Mouse (Mus musculus) CH12.LX (cell line): Measurements from ENCODE around the gene Mesd. TPM values are rescaled to one million over a fixed set of nuclear protein-coding genes. Genes with fewer than 3 reads are reported as not detected.
A peak's percentile ranks its signal among the peaks of the same experiment; 100 is the strongest.

Experiments used
- DNase-seq: peaks from one replicate; pipeline ENCODE4 v3.0.0-alpha.2; 2013; ENCODE audit errors: extremely low read depth
- H3K27ac ChIP-seq: 2 replicates; pipeline ENCODE4 v1.5.1; 2012; ENCODE audit warnings: low read depth, mild to moderate bottlenecking, control low read depth, moderate library complexity; ENCODE audit not compliant: insufficient read depth
- H3K27me3 ChIP-seq: replicated peaks from 2 replicates; pipeline ENCODE3; 2012; ENCODE audit warnings: inconsistent platforms
- H3K36me3 ChIP-seq, 2 experiments: replicated peaks in 1 of 2; 2 replicates each; pipeline versions ENCODE3 to v1.6.1; 2012; ENCODE audit warnings: inconsistent platforms in 1 of 2, low read length in 1 of 2, mild to moderate bottlenecking in 1 of 2, mixed read lengths in 1 of 2, moderate library complexity in 1 of 2; ENCODE audit not compliant: control insufficient read depth in 1 of 2, insufficient read depth in 1 of 2
- H3K4me1 ChIP-seq, 2 experiments: 2 replicates each; pipeline ENCODE4 v1.6.1; 2012; ENCODE audit warnings: inconsistent platforms in 1 of 2, moderate library complexity in 1 of 2; ENCODE audit not compliant: insufficient read depth in 2 of 2, control insufficient read depth in 1 of 2
- H3K4me2 ChIP-seq: 2 replicates; pipeline ENCODE4 v1.6.1; 2012; ENCODE audit warnings: low read depth, mild to moderate bottlenecking, control low read depth; ENCODE audit not compliant: poor library complexity, insufficient read depth, severe bottlenecking
- H3K4me3 ChIP-seq, 3 experiments: fragments of 150-350 bp in 1 of 3; sonication (generic) in 1 of 3; replicated peaks in 1 of 3; 2 replicates each; pipeline versions ENCODE3 to v1.5.1; 2011 to 2012; ENCODE audit warnings: low read depth in 2 of 3, low read length in 2 of 3, mild to moderate bottlenecking in 2 of 3, moderate library complexity in 2 of 3, control low read depth in 1 of 3, improper control_type of control experiment in 1 of 3, inconsistent platforms in 1 of 3, mixed read lengths in 1 of 3; ENCODE audit not compliant: poor library complexity in 1 of 3
- H3K79me2 ChIP-seq: replicated peaks from 2 replicates; pipeline ENCODE4 v1.6.1; 2012; ENCODE audit warnings: mild to moderate bottlenecking, moderate library complexity; ENCODE audit not compliant: control insufficient read depth, poor library complexity, insufficient read depth, severe bottlenecking; ENCODE audit errors: extremely low read depth
- H3K9ac ChIP-seq: 2 replicates; pipeline ENCODE4 v1.6.1; 2012; ENCODE audit warnings: low read depth, mild to moderate bottlenecking, control low read depth, moderate library complexity; ENCODE audit not compliant: insufficient read depth
- H3K9me3 ChIP-seq: replicated peaks from 2 replicates; pipeline ENCODE3; 2012; ENCODE audit warnings: low read length, inconsistent platforms, mixed read lengths
- BHLHE40 ChIP-seq: IDR thresholded peaks from 2 replicates; pipeline ENCODE4 v1.6.1; 2011; ENCODE audit warnings: mild to moderate bottlenecking, low read depth, low read length, improper control_type of control experiment
- CHD1 ChIP-seq: IDR thresholded peaks from 2 replicates; pipeline ENCODE4 v1.6.1; 2012; ENCODE audit warnings: low read depth, low read length, improper control_type of control experiment, inconsistent platforms
- CHD2 ChIP-seq: IDR thresholded peaks from 2 replicates; pipeline ENCODE4 v1.6.1; 2011; ENCODE audit warnings: low read length, improper control_type of control experiment
- CTCF ChIP-seq, 2 experiments: IDR thresholded peaks in 1 of 2; conservative IDR thresholded peaks in 1 of 2; 2 replicates each; pipeline ENCODE4 v1.5.1; 2011 to 2012; ENCODE audit warnings: low read depth in 2 of 2, low read length in 2 of 2, improper control_type of control experiment in 1 of 2, inconsistent platforms in 1 of 2, mild to moderate bottlenecking in 1 of 2, moderate library complexity in 1 of 2
- EP300 ChIP-seq: IDR thresholded peaks from 2 replicates; pipeline ENCODE4 v1.6.1; 2011; ENCODE audit warnings: low read length, improper control_type of control experiment
- ETS1 ChIP-seq: conservative IDR thresholded peaks from 2 replicates; pipeline ENCODE4 v1.6.1; 2012; ENCODE audit warnings: low read depth, mild to moderate bottlenecking, inconsistent platforms, low read length, improper control_type of control experiment, moderate library complexity
- HCFC1 ChIP-seq: IDR thresholded peaks from 2 replicates; pipeline ENCODE4 v1.6.1; 2012; ENCODE audit warnings: low read depth, mild to moderate bottlenecking, inconsistent platforms, low read length, improper control_type of control experiment
- JUN ChIP-seq: IDR thresholded peaks from 2 replicates; pipeline ENCODE4 v1.6.1; 2011; ENCODE audit warnings: low read depth, mild to moderate bottlenecking, low read length, improper control_type of control experiment, moderate library complexity; ENCODE audit not compliant: insufficient read depth
- JUND ChIP-seq: conservative IDR thresholded peaks from 2 replicates; pipeline ENCODE4 v1.6.1; 2011; ENCODE audit warnings: low read depth, low read length, improper control_type of control experiment
- MAX ChIP-seq: IDR thresholded peaks from 2 replicates; pipeline ENCODE4 v1.6.1; 2011; ENCODE audit warnings: low read length, improper control_type of control experiment
- MAZ ChIP-seq: IDR thresholded peaks from 2 replicates; pipeline ENCODE4 v1.6.1; 2012; ENCODE audit warnings: low read depth, mild to moderate bottlenecking, inconsistent platforms, low read length, improper control_type of control experiment, moderate library complexity
- NELFE ChIP-seq: IDR thresholded peaks from 2 replicates; pipeline ENCODE4 v1.6.1; 2011; ENCODE audit warnings: low read depth, low read length, improper control_type of control experiment
- NRF1 ChIP-seq: IDR thresholded peaks from 2 replicates; pipeline ENCODE4 v1.6.1; 2014; ENCODE audit warnings: low read depth, mild to moderate bottlenecking, inconsistent platforms, low read length, improper control_type of control experiment, moderate library complexity
- SIN3A ChIP-seq: IDR thresholded peaks from 2 replicates; pipeline ENCODE4 v1.6.1; 2012; ENCODE audit warnings: low read length, improper control_type of control experiment, inconsistent platforms
- SMC3 ChIP-seq: IDR thresholded peaks from 2 replicates; pipeline ENCODE4 v1.6.1; 2011; ENCODE audit warnings: low read depth, low read length, improper control_type of control experiment
- TBP ChIP-seq: conservative IDR thresholded peaks from 2 replicates; pipeline ENCODE4 v1.6.1; 2011; ENCODE audit warnings: low read depth, low read length, improper control_type of control experiment
- TCF12 ChIP-seq: IDR thresholded peaks from 2 replicates; pipeline ENCODE4 v1.6.1; 2014; ENCODE audit warnings: low read depth, mild to moderate bottlenecking, inconsistent platforms, low read length, improper control_type of control experiment
- UBTF ChIP-seq: IDR thresholded peaks from 2 replicates; pipeline ENCODE4 v1.6.1; 2012; ENCODE audit warnings: low read depth, mild to moderate bottlenecking, inconsistent platforms, low read length, improper control_type of control experiment, moderate library complexity
- USF2 ChIP-seq: conservative IDR thresholded peaks from 2 replicates; pipeline ENCODE4 v1.6.1; 2011; ENCODE audit warnings: low read depth, low read length, improper control_type of control experiment
- ZKSCAN1 ChIP-seq: IDR thresholded peaks from 2 replicates; pipeline ENCODE4 v1.6.1; 2012; ENCODE audit warnings: low read depth, inconsistent platforms, low read length, improper control_type of control experiment, borderline replicate concordance
- ZNF384 ChIP-seq: IDR thresholded peaks from 2 replicates; pipeline ENCODE4 v1.6.1; 2012; ENCODE audit warnings: low read depth, low read length, improper control_type of control experiment, inconsistent platforms
- dilution Hi-C: fragments of 300-500 bp; cut with MboI; formaldehyde crosslinking; loops from 2 replicates; pipeline ENCODE4 v1.14.3; 2020; ENCODE audit warnings: low sequenced_read_pairs; ENCODE audit not compliant: extremely low pct_unique_long_range_greater_than_20kb, extremely low pct_ligation_motif_present
- in situ Hi-C: fragments of 300-500 bp; cut with MboI; formaldehyde crosslinking; loops from 3 replicates; pipeline ENCODE4 v1.14.3; 2019; ENCODE audit warnings: low sequenced_read_pairs, low pct_ligation_motif_present, low pct_unique_long_range_greater_than_20kb, mixed read lengths
- polyA plus RNA-seq: library from polyadenylated mRNA; unstranded; fragments of >175 nt; gene quantifications from 2 replicates; pipeline ENCODE4 v1.2.1, GENCODE M21; 2012; ENCODE audit warnings: low read depth; ENCODE audit not compliant: insufficient read length
- total RNA-seq, 2 experiments: library from RNA; depleted of rRNA; stranded (reverse); fragments of 300-350 nt in 1 of 2; fragments of >200 nt in 1 of 2; gene quantifications; 2 replicates each; pipeline ENCODE4 v1.2.3; 2012 to 2014

Mesd gene
- total and polyA plus RNA-seq, 3 experiments = 33.4 to 67.6 (median 40.6) TPM

DNA sequence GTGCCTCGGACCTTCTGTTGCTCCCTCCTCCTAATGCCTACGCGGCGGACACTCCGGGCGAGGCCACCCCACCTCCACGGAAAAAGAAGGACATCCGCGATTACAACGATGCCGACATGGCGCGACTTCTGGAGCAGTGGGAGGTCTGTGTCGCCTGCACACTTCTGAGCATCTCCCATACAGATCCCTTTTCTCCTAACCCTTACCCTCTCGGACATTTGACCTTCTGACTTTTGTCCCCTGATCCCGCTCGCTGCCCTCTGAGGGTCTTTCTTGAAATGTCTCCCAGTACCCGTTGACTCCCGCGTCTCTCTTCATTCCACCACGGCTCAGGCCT, 8.0 kb downstream of the Mesd start:
- Histone ChIP-seq H3K9ac (peak overlapping the region; percentile 66), H3K27me3 (no peaks in the 10 kb centered on the region), H3K36me3 (peaks cover 17 to 26% of the 10 kb centered on the region in 2 experiments), H3K79me2 (peaks cover 24% of the 10 kb centered on the region), H3K4me3 (peak overlapping the region; percentile 80 to 96 (median 88)), H3K9me3 (no peaks in the 10 kb centered on the region), H3K27ac (peak overlapping the region; percentile 84), H3K4me1 (peaks cover 0 to 49% of the 10 kb centered on the region in 2 experiments; a peak in 3 of 4 replicates), H3K4me2 (no peak overlapping the region)
- dilution Hi-C loops (no loop called here), in situ Hi-C loops (loop anchor here (25.0 kb wide), 1 partner anchor 230 kb away; no protein-coding TSS in a partner anchor)
- DNase-seq = no peak
- peak; percentile 39; the same call in 1 of the 2 replicates for TF ChIP-seq CHD2
- TF ChIP-seq JUND = no peak
- 0 out of 2 replicates have a peak, but pooled peaks have one; percentile 54 for TF ChIP-seq SIN3A

DNA sequence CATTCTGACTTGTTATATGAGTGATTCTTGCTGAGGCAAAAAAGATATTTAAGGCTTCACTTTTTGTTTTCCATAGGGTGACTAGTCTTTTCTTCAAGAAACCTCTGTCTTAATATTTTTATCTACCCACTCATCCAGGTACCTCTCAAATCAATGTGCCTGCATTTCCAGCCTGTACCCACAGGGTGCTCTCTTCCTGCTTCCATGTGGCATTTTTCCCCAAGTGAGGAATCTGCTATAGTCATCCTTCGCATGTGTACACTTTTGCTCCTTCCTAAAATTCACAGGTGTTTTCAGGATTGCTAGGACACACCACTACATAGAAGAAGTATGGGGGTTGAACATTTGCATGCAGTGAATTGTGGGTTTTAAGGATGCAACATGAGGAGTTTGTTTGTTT, 10.1 kb downstream of the Mesd start:
- TF ChIP-seq JUN (no peak), CTCF (conservative IDR thresholded peaks at IDR 0.05 in 1 of 2, IDR thresholded peaks at IDR 0.05 in 1 of 2; ENCODE audit: low read depth in 2 of 2, low read length in 2 of 2) (no peak), MAZ (no peak), SIN3A (no peak), TBP (no peak), NELFE (no peak), EP300 (no peak), BHLHE40 (no peak), UBTF (no peak), MAX (no peak), ZKSCAN1 (no peak), CHD1 (no peak), ETS1 (no peak), HCFC1 (no peak), SMC3 (no peak), NRF1 (no peak), USF2 (no peak), ZNF384 (no peak), TCF12 (no peak)
- H3K4me2 ChIP-seq = no peak overlapping the region
- dilution Hi-C loops (no loop called here), in situ Hi-C loops (loop anchor here (25.0 kb wide), 1 partner anchor 232 kb away; no protein-coding TSS in a partner anchor)
- no peak overlapping the region for H3K9ac ChIP-seq
- peaks cover 38 to 47% of the 10 kb centered on the region in 2 experiments for H3K36me3 ChIP-seq
- no peak overlapping the region for H3K4me3 ChIP-seq
- H3K79me2 ChIP-seq = peaks cover 24% of the 10 kb centered on the region
- no peak overlapping the region for H3K27ac ChIP-seq
- peaks cover 0 to 43% of the 10 kb centered on the region in 2 experiments; a peak in 3 of 4 replicates for H3K4me1 ChIP-seq
- DNase-seq = no peak
- no peaks in the 10 kb centered on the region for H3K27me3 ChIP-seq
- no peaks in the 10 kb centered on the region for H3K9me3 ChIP-seq
